Mouse (Mus musculus) heart, embryonic 16.5 days (tissue): ENCODE measurements around the gene Bcl2l2. TPM values are rescaled to one million over a fixed set of nuclear protein-coding genes. Genes with fewer than 3 reads are reported as not detected.

ENCODE experiments used
- ATAC-seq: fragments of 200-750 bp; cut with Nextera tagmentation; replicated peaks from 2 replicates; pipeline ENCODE4 v1.8.0; 2017; ENCODE audit warnings: moderate number of reproducible peaks; ENCODE audit not compliant: insufficient read depth, low FRiP score; ENCODE audit errors: extremely low read depth
- H3K27ac ChIP-seq: fragments of 300-500 bp; sonication (generic); 2 replicates; pipeline ENCODE4 v1.5.1; 2014; ENCODE audit warnings: mild to moderate bottlenecking, low read length, control low read depth, moderate library complexity
- H3K27me3 ChIP-seq: fragments of 300-500 bp; sonication (generic); 2 replicates; pipeline ENCODE4 v1.6.1; 2014; ENCODE audit warnings: low read length, mixed read lengths; ENCODE audit not compliant: control insufficient read depth, insufficient read depth
- H3K36me3 ChIP-seq: fragments of 300-500 bp; sonication (generic); 2 replicates; pipeline ENCODE4 v1.6.1; 2014; ENCODE audit not compliant: control insufficient read depth, insufficient read depth
- H3K4me1 ChIP-seq: fragments of 300-500 bp; sonication (generic); 2 replicates; pipeline ENCODE4 v1.6.1; 2014; ENCODE audit warnings: low read length, mixed read lengths; ENCODE audit not compliant: control insufficient read depth, insufficient read depth
- H3K4me2 ChIP-seq: fragments of 300-500 bp; sonication (generic); 2 replicates; pipeline ENCODE4 v1.6.1; 2014; ENCODE audit warnings: low read depth, mild to moderate bottlenecking, control low read depth, low read length
- H3K4me3 ChIP-seq: fragments of 300-500 bp; sonication (generic); 2 replicates; pipeline ENCODE4 v1.5.1; 2014; ENCODE audit warnings: mild to moderate bottlenecking, control low read depth, low read length
- H3K9ac ChIP-seq: fragments of 300-500 bp; sonication (generic); 2 replicates; pipeline ENCODE4 v1.6.1; 2014; ENCODE audit warnings: low read length, control low read depth
- H3K9me3 ChIP-seq: fragments of 300-500 bp; sonication (generic); replicated peaks from 2 replicates; pipeline ENCODE4 v1.6.1; 2016; ENCODE audit warnings: low read length; ENCODE audit not compliant: control insufficient read depth
- WGBS: fragments of 180-500 bp; shearing (Covaris S2); extraction: QIAGEN DNeasy Blood & Tissue Kit; methylation state at CpG from one replicate; pipeline ENCODE4 v1.1.7; 2014; 5-methylcytosine and 5-hydroxymethylcytosine counted together
- polyA plus RNA-seq: library from polyadenylated mRNA; unstranded; fragments of >200 nt; fragmentation: Nextera tagmentation; extraction: Ambion mirVana; gene quantifications from 2 replicates; pipeline ENCODE4 v1.2.1, GENCODE M21; 2015

Bcl2l2 gene
- polyA plus RNA-seq, 1 experiment from 2014 or later: 4.3 TPM

- H3K4me2 ChIP-seq: peak overlapping the region; percentile 85
- peaks cover 3% of the 10 kb centered on the region for H3K36me3 ChIP-seq
- peak overlapping the region; percentile 98 for H3K27ac ChIP-seq
- H3K27me3 ChIP-seq: no peaks in the 10 kb centered on the region
- ATAC-seq: peak; percentile 42; the same call in 1 of the 2 replicates
- no peaks in the 10 kb centered on the region for H3K9me3 ChIP-seq
- WGBS: 29% methylated on average over 21 of the region's 21 CpGs
- H3K9ac ChIP-seq: peak overlapping the region; percentile 91
- peak overlapping the region; percentile 82 for H3K4me3 ChIP-seq
- peaks cover 14% of the 10 kb centered on the region for H3K4me1 ChIP-seq
Measured at GRCm38 (mm10) chr14:54884022-54884712, 990 bp downstream of the Bcl2l2 start.

GRCm38 (mm10) chr14:54885309-54885708, 2.1 kb downstream of the Bcl2l2 start:
- Histone ChIP-seq H3K9me3 (no peaks in the 10 kb centered on the region), H3K27me3 (no peaks in the 10 kb centered on the region), H3K4me1 (peaks cover 14% of the 10 kb centered on the region), H3K9ac (no peak overlapping the region), H3K36me3 (peaks cover 3% of the 10 kb centered on the region), H3K4me2 (no peak overlapping the region), H3K27ac (no peak overlapping the region), H3K4me3 (no peak overlapping the region)
- no peak for ATAC-seq
- 87% methylated on average over 11 of the region's 11 CpGs for WGBS

- peaks cover 17% of the 10 kb centered on the region for H3K36me3 ChIP-seq
- 92% methylated on average over 3 of the region's 3 CpGs for WGBS
- no peaks in the 10 kb centered on the region for H3K9me3 ChIP-seq
- no peaks in the 10 kb centered on the region for H3K27me3 ChIP-seq
- peaks cover 16% of the 10 kb centered on the region for H3K4me1 ChIP-seq
- H3K27ac ChIP-seq: peak within 1 kb of the TSS; percentile 90
- H3K9ac ChIP-seq: peak within 1 kb of the TSS; percentile 72
- H3K4me3 ChIP-seq: peak within 1 kb of the TSS; percentile 65
- no peak for ATAC-seq
- H3K4me2 ChIP-seq: peak within 1 kb of the TSS; percentile 70
Measured at GRCm38 (mm10) chr14:54892200-54892599, 9.0 kb downstream of the Bcl2l2 start, which contains the start of gene Pabpn1. Pabpn1 (plus strand) TSS chr14:54892500.

GRCm38 (mm10) chr14:54893651-54894181, 10.5 kb downstream of the Bcl2l2 start:
- Histone ChIP-seq H3K9me3 (no peaks in the 10 kb centered on the region), H3K27ac (peak overlapping the region; percentile 94), H3K4me3 (peak overlapping the region; percentile 97), H3K36me3 (peaks cover 26% of the 10 kb centered on the region), H3K4me1 (peaks cover 20% of the 10 kb centered on the region), H3K27me3 (no peaks in the 10 kb centered on the region), H3K4me2 (peak overlapping the region; percentile 70), H3K9ac (peak overlapping the region; percentile 99)
- peak; percentile 97 for ATAC-seq
- under 1% methylated on average over 38 of the region's 38 CpGs for WGBS

GRCm38 (mm10) chr14:54894296-54895151, 11.3 kb downstream of the Bcl2l2 start:
- peak overlapping the region; percentile 94 for H3K27ac ChIP-seq
- peak; percentile 73 for ATAC-seq
- under 1% methylated on average over 54 of the region's 54 CpGs for WGBS

GRCm38 (mm10) chr14:54897445-54897844, 14.3 kb downstream of the Bcl2l2 start:
- Histone ChIP-seq H3K27me3 (no peaks in the 10 kb centered on the region), H3K4me3 (no peak overlapping the region), H3K4me2 (no peak overlapping the region), H3K9me3 (no peaks in the 10 kb centered on the region), H3K36me3 (peaks cover 31% of the 10 kb centered on the region), H3K9ac (peak overlapping the region; percentile 16), H3K27ac (peak overlapping the region; percentile 21), H3K4me1 (peaks cover 22% of the 10 kb centered on the region)
- ATAC-seq: no peak
- WGBS: 35% methylated on average over 2 of the region's 2 CpGs

More at GRCm38 (mm10) chr14:54894296-54895151, 11.3 kb downstream of the Bcl2l2 start:
- H3K27me3 ChIP-seq: no peaks in the 10 kb centered on the region
- peaks cover 31% of the 10 kb centered on the region for H3K36me3 ChIP-seq
- H3K4me2 ChIP-seq: peak overlapping the region; percentile 85
- H3K9me3 ChIP-seq: no peaks in the 10 kb centered on the region
- peak overlapping the region; percentile 99 for H3K9ac ChIP-seq
- peak overlapping the region; percentile 97 for H3K4me3 ChIP-seq
- peaks cover 20% of the 10 kb centered on the region for H3K4me1 ChIP-seq

- H3K9me3 ChIP-seq: no peaks in the 10 kb centered on the region
- 0% methylated on average over 3 of the region's 3 CpGs for WGBS
- no peak overlapping the region for H3K4me3 ChIP-seq
- H3K4me2 ChIP-seq: no peak overlapping the region
- peak overlapping the region; percentile 25 for H3K9ac ChIP-seq
- no peaks in the 10 kb centered on the region for H3K27me3 ChIP-seq
- peaks cover 30% of the 10 kb centered on the region for H3K36me3 ChIP-seq
- H3K4me1 ChIP-seq: peaks cover 15% of the 10 kb centered on the region
- no peak overlapping the region for H3K27ac ChIP-seq
- peak; percentile 56; the same call in 1 of the 2 replicates for ATAC-seq
Measured at GRCm38 (mm10) chr14:54900383-54900782, 17.2 kb downstream of the Bcl2l2 start.

GRCm38 (mm10) chr14:54903641-54904040, 20.5 kb downstream of the Bcl2l2 start:
- Histone ChIP-seq H3K4me1 (peaks cover 4% of the 10 kb centered on the region; the same call in 1 of the 2 replicates), H3K27ac (no peak overlapping the region), H3K36me3 (peaks cover 19% of the 10 kb centered on the region), H3K9ac (no peak overlapping the region), H3K9me3 (no peaks in the 10 kb centered on the region), H3K4me2 (no peak overlapping the region), H3K27me3 (no peaks in the 10 kb centered on the region), H3K4me3 (no peak overlapping the region)
- ATAC-seq: no peak
- 94% methylated on average over 4 of the region's 4 CpGs for WGBS
